ENCODE assay signal across 7 mouse cellular contexts in genomic region chr11:82914711-82915352, GRCm38 (mm10). TPM values are rescaled to one million over a fixed set of nuclear protein-coding genes. Genes with fewer than 3 reads are reported as not detected.
A peak's percentile ranks its signal among the peaks of the same experiment; 100 is the strongest.
DNase-seq lines count a peak whose midpoint lies in the region; ATAC-seq lines count a peak whose summit lies in the region.

No protein-coding gene starts in this region.

- peak; percentile 64 for DNase-seq in adipocyte (ENCODE audit: low spot score)
- DNase-seq in cerebellum, postnatal 36 days = peak; percentile 79 to 82
- peak; percentile 78 for DNase-seq in gastrocnemius, postnatal 10 days
- peak; percentile 91 for DNase-seq in induced T-regulatory cell, adult 2 months (ENCODE audit: low read depth)
- DNase-seq in left cerebral cortex, postnatal 14 days (ENCODE audit: low spot score in 2 of 2) = peak; percentile 62 to 84
- peak; percentile 22 to 41 for DNase-seq in right cerebral cortex, postnatal 36 days (ENCODE audit: low spot score in 2 of 2)

- intact Hi-C loops in left cerebral cortex, postnatal 14 days (cut with DNase I) = loop anchor here (2.0 to 5.0 kb wide), 2 partner anchors 274 to 347 kb away; no protein-coding TSS in a partner anchor

- ATAC-seq in megakaryocyte-erythroid progenitor cell, adult 5-6 weeks (replicated peaks; ENCODE audit: low FRiP score, low TSS enrichment, poor library complexity, severe bottlenecking) = peak; percentile 79

RNA-seq across cellular contexts. Expression of gene Unc45b, which starts 4.5 kb away (rescaled TPM):
- total RNA-seq in gastrocnemius, postnatal 10 days (2021) = 100 to 1,000 TPM; 101 to 115 TPM
- 1 to 10 TPM; 2.9 to 4.3 TPM for total RNA-seq in left cerebral cortex, postnatal 14 days (2021)
- total RNA-seq in megakaryocyte-erythroid progenitor cell, adult 5-6 weeks (2014; fragmentation: Nextera tagmentation) = not detected in 2 replicates
- not detected in 2 replicates for total RNA-seq in megakaryocyte-erythroid progenitor cell, adult 5-6 weeks (2017)

RNA-seq across cellular contexts. Expression of gene Nle1, which starts 6.6 kb away (rescaled TPM):
- total RNA-seq in gastrocnemius, postnatal 10 days (2021) = 10 to 100 TPM; 11.1 to 18.7 TPM
- 10 to 100 TPM; 31.2 to 35.6 TPM for total RNA-seq in left cerebral cortex, postnatal 14 days (2021)
- 103 and 130 TPM in 2 replicates for total RNA-seq in megakaryocyte-erythroid progenitor cell, adult 5-6 weeks (2014; fragmentation: Nextera tagmentation)
- total RNA-seq in megakaryocyte-erythroid progenitor cell, adult 5-6 weeks (2017) = 18.6 and 45.0 TPM in 2 replicates

RNA-seq across cellular contexts. Expression of gene Fndc8, which starts 22.9 kb away (rescaled TPM):
- total RNA-seq in gastrocnemius, postnatal 10 days (2021) = not detected
- total RNA-seq in left cerebral cortex, postnatal 14 days (2021) = not detected
- not detected in 2 replicates for total RNA-seq in megakaryocyte-erythroid progenitor cell, adult 5-6 weeks (2014; fragmentation: Nextera tagmentation)
- not detected in 2 replicates for total RNA-seq in megakaryocyte-erythroid progenitor cell, adult 5-6 weeks (2017)

RNA-seq across cellular contexts. Expression of gene Rad51d, which starts 24.4 kb away (rescaled TPM):
- 1 to 10 TPM; 5.4 to 8.0 TPM for total RNA-seq in gastrocnemius, postnatal 10 days (2021)
- 10 to 100 TPM; 11.9 to 14.5 TPM for total RNA-seq in left cerebral cortex, postnatal 14 days (2021)
- 14.3 and 20.0 TPM in 2 replicates for total RNA-seq in megakaryocyte-erythroid progenitor cell, adult 5-6 weeks (2014; fragmentation: Nextera tagmentation)
- 16.3 and 18.9 TPM in 2 replicates for total RNA-seq in megakaryocyte-erythroid progenitor cell, adult 5-6 weeks (2017)

RNA-seq across cellular contexts. Expression of gene Slfn5, which starts 36.3 kb away (rescaled TPM):
- total RNA-seq in gastrocnemius, postnatal 10 days (2021) = 10 to 100 TPM; 29.9 to 35.5 TPM
- 1 to 10 TPM; 4.0 to 5.0 TPM for total RNA-seq in left cerebral cortex, postnatal 14 days (2021)
- total RNA-seq in megakaryocyte-erythroid progenitor cell, adult 5-6 weeks (2014; fragmentation: Nextera tagmentation) = 1.1 and 2.5 TPM in 2 replicates
- 2.8 and 5.5 TPM in 2 replicates for total RNA-seq in megakaryocyte-erythroid progenitor cell, adult 5-6 weeks (2017)

Comparison
In these comparisons a context has a peak if more than half of its experiments do, and no peak if none do; other contexts are left out.
1. Peak in every context shown above with its lines: DNase-seq and ATAC-seq.
2. DNase-seq: peak in every context shown above with its lines; median percentile 91 in induced T-regulatory cell, adult 2 months; 80 in cerebellum, postnatal 36 days; 78 in gastrocnemius, postnatal 10 days; 73 in left cerebral cortex, postnatal 14 days; 64 in adipocyte; 32 in right cerebral cortex, postnatal 36 days.
3. RNA of gene Unc45b, which starts 4.5 kb away (total RNA-seq): 101 to 115 TPM in gastrocnemius, postnatal 10 days; 2.9 to 4.3 TPM in left cerebral cortex, postnatal 14 days and not detected in megakaryocyte-erythroid progenitor cell, adult 5-6 weeks; every median in the first group is over 10 times any median in the second.